Mouse (Mus musculus): ENCODE data around the gene Gm28729. TPM values are rescaled to one million over a fixed set of nuclear protein-coding genes. Genes with fewer than 3 reads are reported as not detected.
"Not testable (repeated sequence)": the region's sequence is repeated elsewhere in the genome, so short reads cannot be mapped to it uniquely, and the experiment has no call there.

The Gm28729 gene
- polyA plus RNA-seq, 1 experiment = not detected

DNA sequence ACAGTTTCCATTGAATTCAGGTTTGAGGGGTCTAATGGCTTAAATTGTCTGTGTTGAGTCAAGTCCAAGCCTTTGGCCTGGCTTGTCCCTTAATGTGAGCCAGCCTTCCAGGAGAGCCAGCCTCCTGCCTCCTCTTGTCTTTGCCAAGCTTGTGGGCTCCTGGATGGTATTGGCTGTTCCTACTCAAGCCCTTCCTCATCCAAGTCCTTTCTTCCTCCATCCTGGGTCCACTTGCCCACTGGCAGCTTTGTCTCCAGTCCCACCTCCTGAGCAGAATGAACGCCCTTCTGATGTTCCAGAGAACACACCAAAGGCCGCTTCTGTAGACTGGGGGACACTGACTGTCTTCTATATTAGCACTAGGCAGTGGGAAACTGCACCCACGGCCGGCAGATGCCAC lies 19.9 kb downstream of the Gm28729 start:
- TF ChIP-seq CTCF (IDR thresholded peaks at IDR 0.05; ENCODE audit: borderline replicate concordance, insufficient read depth, low read length) = no peak
- TF ChIP-seq POLR2A (IDR thresholded peaks at IDR 0.05; ENCODE audit: low read depth, low read length) = no peak
- Histone ChIP-seq H3K4me1 (ENCODE audit: control insufficient read depth, insufficient read depth, low read length) (no peaks in the 10 kb centered on the region), H3K4me3 (ENCODE audit: insufficient read depth, low read length) (no peak overlapping the region), H3K27ac (ENCODE audit: insufficient read depth, low read length) (no peak overlapping the region)

DNA sequence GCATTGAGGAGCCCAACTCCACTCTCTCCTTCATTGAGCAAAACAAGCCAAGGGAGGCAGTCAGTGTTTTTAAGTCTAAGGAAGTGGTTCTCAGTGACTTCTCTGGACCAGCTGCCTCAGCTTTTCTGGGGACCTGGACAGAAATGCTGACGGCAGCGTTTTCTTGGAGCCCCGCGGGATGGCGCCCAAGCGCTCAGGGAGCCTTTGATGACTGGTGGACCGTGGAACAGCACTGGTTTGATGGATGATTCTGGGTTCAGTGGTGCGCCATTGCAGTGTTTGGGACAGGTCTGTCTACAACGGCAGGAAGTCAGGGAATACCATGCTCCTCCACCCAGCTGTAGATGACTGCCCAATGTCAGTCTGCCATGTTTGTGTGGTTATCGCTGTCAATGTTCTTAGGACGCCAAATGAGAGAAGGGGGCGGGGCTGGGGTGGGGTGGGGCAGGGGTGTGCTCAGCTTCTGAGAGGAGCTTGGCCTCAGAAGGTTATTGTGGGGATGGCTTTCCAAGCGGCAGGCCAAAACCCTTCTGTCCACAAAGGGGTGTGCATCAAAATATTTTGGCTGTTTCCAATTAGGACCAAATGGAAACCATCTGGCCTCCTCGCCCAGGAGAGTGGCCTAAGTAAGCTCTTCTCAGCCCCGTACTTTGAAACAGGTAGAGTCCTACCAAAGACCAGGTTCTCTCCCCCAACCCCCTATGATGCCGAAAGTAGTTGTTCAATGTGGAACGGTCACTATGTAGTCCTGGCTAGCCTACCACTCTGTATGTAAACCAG lies 20.8 kb downstream of the Gm28729 start:
- no peak for TF ChIP-seq POLR2A (IDR thresholded peaks at IDR 0.05; ENCODE audit: low read depth, low read length)
- TF ChIP-seq CTCF (IDR thresholded peaks at IDR 0.05; ENCODE audit: borderline replicate concordance, insufficient read depth, low read length) = no peak
- H3K27ac ChIP-seq (ENCODE audit: insufficient read depth, low read length) = no peak overlapping the region
- H3K4me1 ChIP-seq (ENCODE audit: control insufficient read depth, insufficient read depth, low read length) = no peaks in the 10 kb centered on the region
- H3K4me3 ChIP-seq (ENCODE audit: insufficient read depth, low read length) = no peak overlapping the region

DNA sequence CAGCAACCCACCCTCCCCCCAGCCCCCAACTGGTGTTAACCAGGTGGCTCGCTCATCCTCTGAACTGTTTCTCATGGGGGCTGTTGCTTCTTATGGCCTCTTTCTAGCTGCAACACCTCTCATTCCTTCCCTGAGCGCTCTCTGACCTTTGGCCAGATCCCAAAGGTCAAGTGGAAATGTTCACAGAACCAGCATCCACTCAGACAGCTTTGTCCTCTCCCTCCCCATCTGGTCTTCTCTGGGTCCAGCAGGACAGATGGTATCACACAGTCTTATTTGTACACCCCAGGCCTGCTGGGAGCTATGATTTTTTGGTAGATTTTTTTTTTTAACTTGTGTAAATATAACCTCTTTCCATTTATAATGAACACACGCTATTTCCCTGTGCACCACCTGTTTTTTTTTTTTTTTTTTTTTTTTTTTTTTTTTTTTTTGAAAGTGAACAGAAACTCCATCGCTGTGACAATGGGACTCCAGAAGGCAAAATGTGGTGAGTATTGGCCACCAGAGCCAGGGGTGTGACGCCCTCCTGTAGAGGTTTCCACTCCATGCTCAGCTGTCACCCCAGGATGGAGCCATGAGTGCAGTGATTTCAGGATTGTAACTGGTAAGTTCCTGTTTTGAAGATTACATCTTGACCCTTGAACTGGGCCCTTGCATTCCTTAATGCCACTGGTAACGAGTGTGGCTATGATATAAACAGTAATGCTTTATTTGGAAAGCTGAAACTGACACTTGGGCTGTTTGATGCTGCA lies 22.0 kb downstream of the Gm28729 start:
- Histone ChIP-seq H3K27ac (ENCODE audit: insufficient read depth, low read length) (no peak overlapping the region), H3K4me3 (ENCODE audit: insufficient read depth, low read length) (no peak overlapping the region), H3K4me1 (ENCODE audit: control insufficient read depth, insufficient read depth, low read length) (no peaks in the 10 kb centered on the region)
- TF ChIP-seq POLR2A (IDR thresholded peaks at IDR 0.05; ENCODE audit: low read depth, low read length) (no peak), CTCF (IDR thresholded peaks at IDR 0.05; ENCODE audit: borderline replicate concordance, insufficient read depth, low read length) (no peak)

DNA sequence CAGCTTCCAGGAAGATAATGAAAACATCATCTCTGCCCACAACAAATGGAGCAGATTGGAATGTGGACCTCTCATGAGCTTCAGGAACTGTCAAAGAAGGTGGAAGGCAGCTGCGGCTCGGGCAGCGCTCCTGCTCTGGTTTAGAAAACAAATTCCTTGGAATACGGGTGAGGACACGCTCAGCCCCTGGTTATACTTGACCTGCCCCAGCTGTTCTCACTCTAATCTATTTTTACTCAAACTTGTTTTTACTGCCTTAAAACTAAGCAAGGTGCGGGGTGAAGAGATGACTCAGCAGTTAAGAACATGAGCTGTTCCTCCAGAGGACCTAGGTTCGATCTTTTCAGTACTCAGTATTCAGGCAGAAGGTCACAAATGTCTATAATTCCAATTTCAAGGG lies 23.8 kb downstream of the Gm28729 start:
- Histone ChIP-seq H3K4me3 (ENCODE audit: insufficient read depth, low read length) (no peak overlapping the region), H3K27ac (ENCODE audit: insufficient read depth, low read length) (no peak overlapping the region), H3K4me1 (ENCODE audit: control insufficient read depth, insufficient read depth, low read length) (no peaks in the 10 kb centered on the region)
- TF ChIP-seq POLR2A (IDR thresholded peaks at IDR 0.05; ENCODE audit: low read depth, low read length) = no peak
- TF ChIP-seq CTCF (IDR thresholded peaks at IDR 0.05; ENCODE audit: borderline replicate concordance, insufficient read depth, low read length) = no peak

GRCm38 (mm10) chr9:96493212-96493611 lies 31.9 kb downstream of the Gm28729 start:
- no peak overlapping the region for H3K27ac ChIP-seq (ENCODE audit: insufficient read depth, low read length)
- no peaks in the 10 kb centered on the region for H3K4me1 ChIP-seq (ENCODE audit: control insufficient read depth, insufficient read depth, low read length)
- H3K4me3 ChIP-seq (ENCODE audit: insufficient read depth, low read length) = no peak overlapping the region
- TF ChIP-seq POLR2A (IDR thresholded peaks at IDR 0.05; ENCODE audit: low read depth, low read length) (no peak), CTCF (IDR thresholded peaks at IDR 0.05; ENCODE audit: borderline replicate concordance, insufficient read depth, low read length) (no peak)

DNA sequence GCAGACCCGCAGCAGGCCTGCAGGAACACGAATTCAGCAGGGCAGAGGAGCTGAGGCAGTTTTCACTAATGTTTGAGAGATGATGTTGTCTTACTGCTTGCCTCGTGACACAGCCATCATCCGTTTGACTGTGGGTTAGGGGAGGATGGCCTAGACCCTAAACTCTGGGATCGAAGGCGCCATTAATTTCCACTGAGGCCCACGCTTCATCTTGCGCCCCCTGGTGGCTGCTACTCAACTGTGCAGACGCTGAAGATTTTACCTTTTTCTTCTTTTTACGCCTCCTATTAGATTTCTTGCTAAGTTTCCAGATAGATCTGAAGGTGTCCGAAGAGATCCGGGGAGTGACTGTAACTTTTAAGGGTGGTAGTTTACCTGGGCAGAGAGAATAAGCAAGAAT lies 33.3 kb downstream of the Gm28729 start:
- no peak for TF ChIP-seq POLR2A (IDR thresholded peaks at IDR 0.05; ENCODE audit: low read depth, low read length)
- peak; percentile 61 for TF ChIP-seq CTCF (IDR thresholded peaks at IDR 0.05; ENCODE audit: borderline replicate concordance, insufficient read depth, low read length)
- no peaks in the 10 kb centered on the region for H3K4me1 ChIP-seq (ENCODE audit: control insufficient read depth, insufficient read depth, low read length)
- no peak overlapping the region for H3K4me3 ChIP-seq (ENCODE audit: insufficient read depth, low read length)
- no peak overlapping the region for H3K27ac ChIP-seq (ENCODE audit: insufficient read depth, low read length)

GRCm38 (mm10) chr9:96487869-96488268 lies 37.2 kb downstream of the Gm28729 start:
- not testable (repeated sequence) for H3K27ac ChIP-seq (ENCODE audit: insufficient read depth, low read length); H3K4me1 ChIP-seq (ENCODE audit: control insufficient read depth, insufficient read depth, low read length); H3K4me3 ChIP-seq (ENCODE audit: insufficient read depth, low read length)

DNA sequence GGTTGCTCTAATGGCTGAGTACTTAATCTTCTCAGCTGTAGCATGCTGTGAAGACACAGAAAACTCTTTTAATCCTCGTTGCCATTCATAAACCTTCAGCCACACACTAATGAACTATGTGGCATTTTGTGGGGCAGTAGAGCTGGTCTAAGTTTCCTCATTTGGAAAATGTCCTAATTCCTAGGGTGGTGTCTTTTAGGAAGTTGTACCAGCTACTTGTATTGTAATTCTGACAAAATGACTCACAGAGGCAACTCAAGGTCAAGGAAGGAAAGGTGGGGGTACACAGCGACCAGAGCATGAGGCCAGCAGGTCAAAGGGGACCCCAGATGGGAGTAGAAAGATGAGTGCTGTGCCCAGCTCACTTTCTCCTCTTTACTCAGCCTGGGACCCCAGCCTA lies 41.4 kb downstream of the Gm28729 start:
- TF ChIP-seq CTCF (IDR thresholded peaks at IDR 0.05; ENCODE audit: borderline replicate concordance, insufficient read depth, low read length) (no peak), POLR2A (IDR thresholded peaks at IDR 0.05; ENCODE audit: low read depth, low read length) (no peak)
- no peak overlapping the region for H3K27ac ChIP-seq (ENCODE audit: insufficient read depth, low read length)
- no peaks in the 10 kb centered on the region for H3K4me1 ChIP-seq (ENCODE audit: control insufficient read depth, insufficient read depth, low read length)
- no peak overlapping the region for H3K4me3 ChIP-seq (ENCODE audit: insufficient read depth, low read length)

DNA sequence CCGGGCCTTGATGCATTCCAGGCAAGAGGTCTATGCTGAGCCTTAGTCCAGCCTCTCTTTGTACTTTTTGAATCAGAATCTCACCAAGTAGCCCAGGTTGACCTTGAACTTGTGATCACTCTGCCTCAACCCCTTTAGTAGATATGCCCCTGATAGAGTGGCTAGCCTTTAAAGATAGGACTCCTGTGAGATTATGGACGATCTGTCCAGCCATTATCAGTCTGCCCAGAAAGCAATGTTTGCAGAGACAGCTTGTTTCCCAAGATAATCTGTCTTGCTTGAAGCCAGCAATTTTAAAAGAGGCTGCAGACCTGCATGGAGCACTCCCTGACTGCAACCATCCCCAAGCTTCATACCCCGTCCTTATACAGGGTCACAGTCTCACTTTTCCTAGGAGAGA lies 42.0 kb downstream of the Gm28729 start:
- H3K4me3 ChIP-seq (ENCODE audit: insufficient read depth, low read length) = no peak overlapping the region

More for the DNA sequence above, 42.0 kb downstream of the Gm28729 start:
- Histone ChIP-seq H3K27ac (ENCODE audit: insufficient read depth, low read length) (no peak overlapping the region), H3K4me1 (ENCODE audit: control insufficient read depth, insufficient read depth, low read length) (no peaks in the 10 kb centered on the region)
- TF ChIP-seq CTCF (IDR thresholded peaks at IDR 0.05; ENCODE audit: borderline replicate concordance, insufficient read depth, low read length) (no peak), POLR2A (IDR thresholded peaks at IDR 0.05; ENCODE audit: low read depth, low read length) (no peak)
